Mouse (Mus musculus) embryonic facial prominence, embryonic 10.5 days (tissue): Measurements from ENCODE around the gene Zmiz1. TPM values are rescaled to one million over a fixed set of nuclear protein-coding genes. Genes with fewer than 3 reads are reported as not detected.

Source experiments
- DNase-seq: peaks from one replicate; pipeline ENCODE4 v3.0.0-alpha.2; 2017; ENCODE audit warnings: low spot score
- H3K27ac ChIP-seq: fragments of 300-500 bp; sonication (generic); replicated peaks from 2 replicates; pipeline ENCODE4 v1.5.1; 2016; ENCODE audit warnings: mild to moderate bottlenecking
- H3K27me3 ChIP-seq: fragments of 300-500 bp; sonication (generic); replicated peaks from 2 replicates; pipeline ENCODE4 v1.6.1; 2016; ENCODE audit warnings: low read depth, mild to moderate bottlenecking; ENCODE audit not compliant: poor library complexity, severe bottlenecking
- H3K36me3 ChIP-seq: fragments of 300-500 bp; sonication (generic); replicated peaks from 2 replicates; pipeline ENCODE4 v1.6.1; 2016; ENCODE audit warnings: mild to moderate bottlenecking, moderate library complexity
- H3K4me1 ChIP-seq: fragments of 300-500 bp; sonication (generic); 2 replicates; pipeline ENCODE4 v1.6.1; 2016
- H3K4me3 ChIP-seq: fragments of 300-500 bp; sonication (generic); 2 replicates; pipeline ENCODE4 v1.5.1; 2016; ENCODE audit warnings: mild to moderate bottlenecking, moderate library complexity
- H3K9me3 ChIP-seq: fragments of 300-500 bp; sonication (generic); 2 replicates; pipeline ENCODE4 v1.6.1; 2016; ENCODE audit warnings: mild to moderate bottlenecking
- WGBS: fragments of 180-500 bp; shearing (Covaris S2); methylation state at CpG from one replicate; pipeline ENCODE4 v1.1.7; 2016; 5-methylcytosine and 5-hydroxymethylcytosine counted together
- polyA plus RNA-seq: library from polyadenylated mRNA; unstranded; fragments of >200 nt; fragmentation: Nextera tagmentation; extraction: Ambion mirVana; gene quantifications from 2 replicates; pipeline ENCODE4 v1.2.1, GENCODE M21; 2016

The Zmiz1 gene
- 42.8 and 45.6 TPM in 2 replicates for polyA plus RNA-seq

DNA sequence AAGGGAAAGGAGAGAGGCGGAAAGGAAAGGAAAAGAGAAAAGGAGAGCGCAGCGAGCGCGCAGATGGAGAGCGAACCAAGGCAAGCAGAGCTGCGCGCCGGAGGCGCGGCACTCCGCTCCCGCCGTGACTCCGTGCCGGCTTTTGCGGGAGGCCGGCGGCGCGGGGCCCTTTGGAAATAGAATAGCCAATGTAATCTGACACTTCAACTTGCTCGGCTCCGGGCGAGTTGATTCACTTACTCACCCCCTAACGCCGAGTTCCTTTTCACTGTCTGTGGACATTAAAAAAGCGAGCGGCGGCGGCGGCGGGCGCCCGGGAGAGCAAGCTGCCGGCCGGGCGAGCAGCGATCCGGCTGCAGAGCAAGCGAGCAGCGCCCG is at the start of gene Zmiz1:
Zmiz1 (plus strand) TSS at position 170 of the 378 bp plus-strand sequence.
- Histone ChIP-seq H3K36me3 (no peaks in the 10 kb centered on the region), H3K9me3 (no peaks in the 10 kb centered on the region), H3K27me3 (peaks cover 16% of the 10 kb centered on the region), H3K27ac (peak within 1 kb of the TSS; percentile 99), H3K4me1 (peaks cover 75% of the 10 kb centered on the region), H3K4me3 (peak within 1 kb of the TSS; percentile 97)
- peak; percentile 94 for DNase-seq
- under 1% methylated on average over 42 of the region's 42 CpGs for WGBS

DNA sequence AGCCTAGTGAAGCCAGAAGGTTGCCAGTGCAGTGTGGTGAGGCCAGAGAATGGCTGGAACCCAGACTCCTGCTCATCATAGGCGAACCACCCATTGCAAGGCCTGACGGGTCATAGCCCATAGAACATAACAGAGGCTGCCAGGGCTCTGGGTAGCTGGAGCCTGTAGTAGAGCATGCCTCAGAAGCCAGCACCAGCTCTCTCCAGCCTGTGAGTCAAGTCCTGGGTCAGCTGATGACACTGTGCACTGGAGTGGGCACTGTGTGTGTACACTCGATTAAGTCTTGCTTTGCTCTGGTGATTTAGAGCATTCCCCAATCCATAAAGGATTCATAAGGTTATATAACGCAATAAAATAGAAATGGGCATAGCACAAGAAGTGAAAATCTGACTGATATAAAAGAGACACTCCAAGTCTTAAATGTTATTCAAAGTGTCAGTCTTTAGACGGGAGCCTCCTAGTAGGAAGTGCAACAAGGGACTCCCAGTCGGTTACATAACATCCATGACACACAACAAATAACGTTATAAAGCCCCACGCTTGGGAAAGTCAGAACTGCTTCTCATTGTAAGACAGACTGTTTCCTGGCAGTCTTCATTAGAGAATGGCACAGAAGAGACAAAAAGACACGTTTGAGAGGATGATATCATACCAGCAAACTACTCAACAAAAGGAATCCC is 47.0 kb upstream of the Zmiz1 start:
- 87% methylated on average over 9 of the region's 9 CpGs for WGBS
- Histone ChIP-seq H3K4me1 (peaks cover 23% of the 10 kb centered on the region), H3K36me3 (no peaks in the 10 kb centered on the region), H3K27me3 (no peaks in the 10 kb centered on the region), H3K27ac (no peak overlapping the region), H3K4me3 (no peak overlapping the region), H3K9me3 (no peaks in the 10 kb centered on the region)
- no peak for DNase-seq

DNA sequence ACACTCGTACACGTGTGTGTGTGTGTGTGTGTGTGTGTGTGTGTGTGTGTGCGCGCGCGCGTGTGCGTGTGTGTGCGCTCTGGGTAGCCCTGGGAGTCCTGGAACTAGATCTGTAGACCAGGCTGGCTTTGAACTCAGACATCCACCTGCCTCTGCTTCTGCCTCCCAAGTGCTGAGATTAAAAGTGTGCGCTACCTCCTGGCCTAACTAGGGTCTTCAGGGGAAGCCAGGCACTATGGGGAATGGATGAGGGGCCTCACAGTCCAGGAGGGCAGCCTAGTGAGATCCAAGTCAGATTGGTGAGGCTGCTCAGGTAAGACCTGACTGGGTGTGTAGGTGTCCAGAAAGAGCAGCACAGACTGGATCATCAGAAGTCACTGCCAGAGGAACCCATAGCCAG is 46.2 kb upstream of the Zmiz1 start:
- Histone ChIP-seq H3K4me1 (peaks cover 21% of the 10 kb centered on the region), H3K36me3 (no peaks in the 10 kb centered on the region), H3K27me3 (no peaks in the 10 kb centered on the region), H3K4me3 (no peak overlapping the region), H3K9me3 (no peaks in the 10 kb centered on the region), H3K27ac (no peak overlapping the region)
- 96% methylated on average over 10 of the region's 10 CpGs for WGBS
- no peak for DNase-seq

DNA sequence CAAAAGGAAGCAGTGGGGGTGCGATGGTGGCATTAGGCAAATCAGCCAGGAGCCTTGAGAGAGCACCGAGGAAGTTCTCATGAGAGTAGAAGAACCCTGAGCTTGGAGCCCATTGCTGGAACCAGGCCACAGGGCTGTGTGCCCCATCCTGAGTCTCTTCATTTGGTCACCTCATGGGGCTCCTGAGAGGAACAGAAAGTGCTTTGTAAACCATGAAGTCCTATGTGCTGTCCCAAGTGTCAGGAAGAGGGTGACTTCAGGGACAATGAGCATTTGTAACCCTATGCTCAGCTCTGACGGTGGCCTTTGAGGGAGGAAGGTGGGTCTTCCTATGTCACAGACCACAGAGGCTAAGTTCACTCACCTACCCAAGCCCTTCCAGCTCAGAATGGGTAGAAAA is 45.5 kb upstream of the Zmiz1 start:
- Histone ChIP-seq H3K36me3 (no peaks in the 10 kb centered on the region), H3K9me3 (no peaks in the 10 kb centered on the region), H3K4me1 (peaks cover 21% of the 10 kb centered on the region), H3K4me3 (no peak overlapping the region), H3K27me3 (no peaks in the 10 kb centered on the region), H3K27ac (no peak overlapping the region)
- no peak for DNase-seq
- 67% methylated on average over 3 of the region's 3 CpGs for WGBS

DNA sequence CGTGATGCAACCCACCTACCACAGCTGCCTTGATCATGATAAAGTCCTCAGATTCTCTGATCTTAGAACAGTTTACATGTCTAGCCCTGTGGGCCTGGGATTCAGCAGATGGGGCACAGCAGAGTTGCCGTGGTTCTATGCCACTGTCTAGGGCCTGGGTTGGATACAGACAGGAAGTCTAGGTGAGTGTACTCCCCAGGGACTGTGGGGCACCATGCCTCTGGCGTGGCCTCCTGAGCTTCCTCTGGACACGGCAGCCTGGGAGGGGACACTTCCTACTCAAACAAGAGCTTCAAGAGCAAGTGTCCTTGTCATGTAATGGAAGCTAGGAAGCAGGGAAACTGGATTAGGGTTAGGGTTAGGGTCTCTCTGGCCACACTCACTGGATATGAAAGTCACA is 44.9 kb upstream of the Zmiz1 start:
- Histone ChIP-seq H3K9me3 (no peaks in the 10 kb centered on the region), H3K27ac (0 out of 2 replicates have a peak overlapping the region, but pooled peaks have one; percentile 10), H3K36me3 (no peaks in the 10 kb centered on the region), H3K4me3 (no peak overlapping the region), H3K4me1 (peaks cover 21% of the 10 kb centered on the region), H3K27me3 (no peaks in the 10 kb centered on the region)
- WGBS, result 74% methylated on average over 4 of the region's 4 CpGs
- no peak for DNase-seq

DNA sequence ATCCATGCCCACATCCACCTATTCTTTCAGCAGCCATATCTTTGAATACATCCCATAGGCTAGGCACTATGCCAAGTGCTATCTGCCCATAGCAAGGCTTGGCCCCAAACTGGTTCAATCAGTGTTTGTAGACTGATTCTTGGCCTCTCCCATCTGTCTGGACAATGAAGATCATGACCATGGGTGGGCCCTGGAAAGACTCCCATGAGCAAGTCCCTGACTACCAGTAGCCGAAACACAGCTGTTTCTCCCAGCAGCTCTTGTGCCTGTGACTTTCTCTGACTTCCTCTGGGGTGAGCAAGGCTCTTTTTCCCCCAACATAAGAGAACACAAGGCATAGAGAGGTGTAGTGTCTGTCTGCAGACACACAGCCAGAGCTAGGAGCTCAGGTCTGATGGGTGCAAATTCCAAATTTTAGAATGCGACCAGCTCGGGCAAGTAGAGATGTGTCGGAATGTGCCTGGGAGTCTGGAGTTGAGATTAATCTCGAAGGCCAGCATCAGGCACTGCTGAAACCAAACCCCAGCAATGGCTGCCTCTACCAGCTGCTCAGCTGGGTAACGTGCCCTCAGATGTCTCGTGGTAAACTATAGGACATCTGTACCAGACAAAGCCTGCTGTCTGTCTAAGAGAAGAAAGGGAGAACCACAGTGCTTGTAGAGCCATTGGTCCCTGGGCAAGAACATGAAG is 38.8 kb upstream of the Zmiz1 start:
- Histone ChIP-seq H3K4me1 (peaks cover 26% of the 10 kb centered on the region), H3K27me3 (no peaks in the 10 kb centered on the region), H3K9me3 (no peaks in the 10 kb centered on the region), H3K36me3 (no peaks in the 10 kb centered on the region), H3K27ac (peak overlapping the region; percentile 74; the same call in 1 of the 2 replicates), H3K4me3 (no peak overlapping the region)
- DNase-seq, result no peak
- WGBS, result 83% methylated on average over 7 of the region's 7 CpGs

DNA sequence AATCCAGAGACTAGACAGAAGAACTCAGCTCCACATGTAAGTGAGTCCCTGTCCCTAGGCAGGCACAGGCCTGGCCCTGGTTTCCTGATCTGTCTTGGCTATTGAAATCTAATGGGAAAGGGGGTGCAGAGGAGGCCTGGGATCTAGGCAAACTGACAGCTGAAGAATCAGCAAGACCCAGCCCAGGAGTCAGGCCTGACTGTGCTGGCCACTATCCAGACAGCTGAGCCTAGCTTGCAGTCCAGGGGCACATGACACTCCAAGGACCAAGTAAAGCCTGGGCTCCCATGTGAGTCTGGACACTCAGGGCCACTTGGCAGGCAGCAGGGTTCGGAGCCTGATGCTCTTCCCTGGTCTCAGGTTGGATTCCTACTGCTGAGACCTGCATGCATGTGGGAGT is 38.0 kb upstream of the Zmiz1 start:
- Histone ChIP-seq H3K27me3 (no peaks in the 10 kb centered on the region), H3K36me3 (no peaks in the 10 kb centered on the region), H3K4me3 (no peak overlapping the region), H3K4me1 (peaks cover 26% of the 10 kb centered on the region), H3K9me3 (no peaks in the 10 kb centered on the region), H3K27ac (peak overlapping the region; percentile 74)
- DNase-seq, result no peak
- 93% methylated on average over 1 of the region's 1 CpGs for WGBS

DNA sequence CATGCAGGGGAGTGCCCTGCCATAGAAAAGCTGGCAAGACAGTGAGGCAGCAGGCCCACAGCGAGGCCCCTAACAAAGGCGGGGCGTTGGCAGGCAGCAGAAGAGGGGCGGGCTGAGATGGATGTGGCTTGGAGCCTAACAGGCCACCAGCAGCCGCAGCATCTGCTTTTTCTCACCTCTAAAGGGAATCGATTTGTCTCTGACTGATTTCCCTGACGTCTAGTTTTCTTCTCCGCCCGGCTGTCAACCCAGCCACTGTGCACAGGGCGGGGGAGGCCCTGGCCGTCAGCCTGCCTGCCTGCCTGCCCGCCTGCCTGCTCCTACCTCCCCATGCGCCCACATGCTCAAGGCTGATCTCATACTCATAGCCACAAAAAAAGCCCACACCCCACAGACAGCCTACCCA is 37.4 kb upstream of the Zmiz1 start:
- 66% methylated on average over 13 of the region's 13 CpGs for WGBS
- Histone ChIP-seq H3K9me3 (no peaks in the 10 kb centered on the region), H3K27ac (peak overlapping the region; percentile 74), H3K27me3 (no peaks in the 10 kb centered on the region), H3K36me3 (no peaks in the 10 kb centered on the region), H3K4me1 (peaks cover 26% of the 10 kb centered on the region), H3K4me3 (no peak overlapping the region)
- DNase-seq, result peak; percentile 37

DNA sequence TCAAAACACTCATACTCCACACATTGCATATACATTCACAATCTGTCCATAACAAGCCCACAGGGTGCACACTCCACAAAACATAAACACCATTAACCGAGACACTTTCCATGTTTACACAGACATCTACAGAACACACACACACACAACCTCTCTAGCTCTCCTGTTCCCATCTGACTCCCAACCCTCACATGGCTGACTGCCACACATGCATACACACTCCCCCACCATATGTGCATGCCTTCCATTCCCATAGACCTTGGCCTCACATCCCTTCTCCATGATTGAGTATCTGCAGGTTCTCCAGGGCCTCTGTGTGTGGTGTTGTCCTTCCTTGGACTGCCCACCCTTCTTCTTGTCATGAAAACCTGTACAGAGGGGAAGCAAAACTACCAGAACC is 36.0 kb upstream of the Zmiz1 start:
- Histone ChIP-seq H3K4me1 (peaks cover 22% of the 10 kb centered on the region), H3K27me3 (no peaks in the 10 kb centered on the region), H3K4me3 (no peak overlapping the region), H3K36me3 (no peaks in the 10 kb centered on the region), H3K9me3 (no peaks in the 10 kb centered on the region), H3K27ac (no peak overlapping the region)
- DNase-seq, result no peak
- WGBS, result 86% methylated on average over 1 of the region's 1 CpGs

DNA sequence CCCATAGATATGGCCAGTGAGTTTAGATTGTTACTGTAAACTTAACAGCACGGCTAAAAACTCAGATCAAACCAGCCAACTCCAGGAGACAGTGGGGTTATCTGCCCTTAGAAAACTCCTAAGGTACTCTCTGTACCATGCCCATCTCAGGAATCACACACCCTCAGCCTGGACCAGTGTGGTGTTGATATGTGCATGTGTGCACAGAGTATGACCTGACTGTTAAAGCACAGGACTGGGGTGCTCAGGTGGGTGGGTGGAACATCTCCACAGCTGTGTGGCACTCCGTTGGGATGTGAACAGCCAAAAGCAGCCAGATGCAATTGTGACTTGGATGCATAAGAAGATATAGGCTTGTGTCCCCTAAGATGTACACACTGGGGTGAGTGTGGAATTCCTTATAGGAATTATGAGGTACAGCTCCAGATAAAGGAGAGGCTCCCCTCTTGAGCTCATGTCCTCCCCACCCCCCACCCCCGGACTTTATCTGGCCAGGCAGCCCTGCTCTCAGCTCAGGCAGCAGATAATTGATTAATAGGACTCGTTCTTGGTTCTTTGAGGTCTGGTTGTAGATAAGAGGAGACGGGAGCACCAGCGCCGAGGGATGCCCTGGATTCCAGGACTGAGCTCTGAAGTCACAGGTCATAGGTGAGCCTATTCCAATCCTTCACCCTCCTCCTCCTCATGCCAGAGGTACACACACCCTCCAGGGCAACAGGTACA is 35.1 kb upstream of the Zmiz1 start:
- Histone ChIP-seq H3K27me3 (no peaks in the 10 kb centered on the region), H3K9me3 (no peaks in the 10 kb centered on the region), H3K4me3 (no peak overlapping the region), H3K4me1 (peaks cover 22% of the 10 kb centered on the region), H3K36me3 (no peaks in the 10 kb centered on the region), H3K27ac (no peak overlapping the region)
- WGBS, result 73% methylated on average over 7 of the region's 7 CpGs
- DNase-seq, result no peak

DNA sequence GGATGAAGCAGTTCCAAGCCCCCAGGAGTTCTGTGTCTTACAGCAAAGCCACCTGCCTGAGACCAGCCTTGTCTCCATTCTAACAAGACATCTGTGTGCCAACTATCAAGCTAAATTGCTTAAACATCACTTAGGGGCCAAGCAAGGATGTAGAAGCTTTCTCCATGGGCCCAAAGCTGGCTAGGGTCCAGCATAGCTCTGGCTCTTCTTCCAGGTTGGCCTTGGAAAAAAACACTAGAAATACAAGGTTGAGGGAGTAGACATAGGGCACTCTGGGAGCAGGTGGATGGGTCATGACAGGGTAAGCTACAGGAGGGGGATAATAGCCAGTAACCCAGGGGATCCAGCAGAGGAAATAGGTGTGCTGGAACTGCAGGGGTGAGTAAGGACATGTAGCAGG is 20.7 kb upstream of the Zmiz1 start:
- no peaks in the 10 kb centered on the region for H3K36me3 ChIP-seq
- no peak for DNase-seq
- H3K27ac ChIP-seq, result no peak overlapping the region
- no peaks in the 10 kb centered on the region for H3K9me3 ChIP-seq
- no peak overlapping the region for H3K4me3 ChIP-seq
- H3K4me1 ChIP-seq, result peaks cover 12% of the 10 kb centered on the region
- H3K27me3 ChIP-seq, result peaks cover 9% of the 10 kb centered on the region; the same call in 1 of the 2 replicates

DNA sequence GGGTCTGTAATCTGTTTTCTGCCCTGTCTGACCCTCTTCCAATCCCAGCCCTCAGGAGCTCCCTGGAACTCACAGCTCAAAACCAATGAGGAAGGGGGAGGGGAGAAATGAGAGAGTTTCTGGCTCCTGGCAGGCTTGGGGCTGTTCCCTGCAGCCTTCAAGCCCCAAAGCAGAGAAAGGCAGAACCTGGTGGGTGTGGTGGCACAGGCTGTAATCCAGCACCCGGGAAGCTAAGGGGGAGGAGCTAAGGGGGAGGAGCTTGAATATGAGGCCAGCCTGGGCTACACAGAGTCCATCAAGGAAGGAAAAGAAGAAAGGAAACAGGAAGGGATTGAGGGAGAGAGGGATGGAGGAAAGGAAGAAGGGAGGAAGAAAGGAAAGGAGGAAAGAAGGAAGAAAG is 18.9 kb upstream of the Zmiz1 start:
- 22% methylated on average over 1 of the region's 1 CpGs for WGBS
- H3K36me3 ChIP-seq, result no peaks in the 10 kb centered on the region
- no peak overlapping the region for H3K27ac ChIP-seq
- no peak overlapping the region for H3K4me3 ChIP-seq
- H3K4me1 ChIP-seq, result peaks cover 22% of the 10 kb centered on the region
- DNase-seq, result no peak
- H3K9me3 ChIP-seq, result no peaks in the 10 kb centered on the region
- peaks cover 9% of the 10 kb centered on the region; the same call in 1 of the 2 replicates for H3K27me3 ChIP-seq
